Mouse (Mus musculus): Measurements from ENCODE around the gene Gss. TPM values are rescaled to one million over a fixed set of nuclear protein-coding genes. Genes with fewer than 3 reads are reported as not detected.
A peak's percentile ranks its signal among the peaks of the same experiment; 100 is the strongest.

Gss gene
- polyA plus RNA-seq, 1 experiment: 8.6 TPM

DNA sequence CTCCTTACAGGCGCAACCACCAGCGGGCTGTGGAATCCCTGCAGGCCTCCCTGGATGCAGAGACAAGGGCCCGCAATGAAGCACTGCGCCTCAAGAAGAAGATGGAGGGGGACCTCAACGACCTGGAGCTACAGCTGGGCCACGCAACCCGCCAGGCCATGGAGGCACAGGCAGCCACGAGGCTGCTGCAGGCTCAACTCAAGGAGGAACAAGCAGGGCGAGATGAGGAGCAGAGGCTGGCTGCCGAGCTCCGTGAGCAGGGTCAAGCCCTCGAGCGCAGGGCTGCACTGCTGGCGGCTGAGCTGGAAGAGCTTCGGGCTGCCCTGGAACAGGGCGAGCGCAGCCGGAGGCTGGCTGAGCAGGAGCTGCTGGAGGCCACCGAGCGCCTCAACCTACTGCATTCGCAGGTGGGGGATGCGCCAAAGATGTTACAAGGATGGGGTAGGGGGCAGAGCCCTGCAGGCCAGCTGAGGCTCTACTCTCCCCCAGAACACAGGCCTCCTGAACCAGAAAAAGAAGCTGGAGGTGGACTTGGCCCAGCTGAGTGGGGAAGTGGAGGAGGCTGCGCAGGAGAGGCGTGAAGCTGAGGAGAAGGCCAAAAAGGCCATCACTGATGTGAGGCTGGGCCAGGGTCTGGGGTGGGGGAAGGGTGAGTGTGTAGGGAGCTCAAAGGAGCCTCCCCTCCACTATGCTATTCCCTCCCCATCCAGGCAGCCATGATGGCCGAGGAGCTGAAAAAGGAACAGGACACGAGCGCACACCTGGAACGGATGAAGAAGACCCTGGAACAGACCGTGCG, 39.7 kb upstream of the Gss start:
- no peak overlapping the region for H3K4me3 ChIP-seq (replicated peaks)
- H3K27me3 ChIP-seq (ENCODE audit: control insufficient read depth): peaks cover 47% of the 10 kb centered on the region
- H3K9me3 ChIP-seq (ENCODE audit: control insufficient read depth, low read length): peaks cover 2% of the 10 kb centered on the region; the same call in 1 of the 2 replicates
- TF ChIP-seq TAL1 (IDR thresholded peaks at IDR 0.05; ENCODE audit: low read length): no peak
- no peak for TF ChIP-seq GATA1 (IDR thresholded peaks at IDR 0.05; ENCODE audit: low read length)
- peaks cover 24% of the 10 kb centered on the region for H3K4me1 ChIP-seq (ENCODE audit: control insufficient read depth)
- peaks cover 85% of the 10 kb centered on the region for H3K36me3 ChIP-seq (ENCODE audit: control insufficient read depth)

DNA sequence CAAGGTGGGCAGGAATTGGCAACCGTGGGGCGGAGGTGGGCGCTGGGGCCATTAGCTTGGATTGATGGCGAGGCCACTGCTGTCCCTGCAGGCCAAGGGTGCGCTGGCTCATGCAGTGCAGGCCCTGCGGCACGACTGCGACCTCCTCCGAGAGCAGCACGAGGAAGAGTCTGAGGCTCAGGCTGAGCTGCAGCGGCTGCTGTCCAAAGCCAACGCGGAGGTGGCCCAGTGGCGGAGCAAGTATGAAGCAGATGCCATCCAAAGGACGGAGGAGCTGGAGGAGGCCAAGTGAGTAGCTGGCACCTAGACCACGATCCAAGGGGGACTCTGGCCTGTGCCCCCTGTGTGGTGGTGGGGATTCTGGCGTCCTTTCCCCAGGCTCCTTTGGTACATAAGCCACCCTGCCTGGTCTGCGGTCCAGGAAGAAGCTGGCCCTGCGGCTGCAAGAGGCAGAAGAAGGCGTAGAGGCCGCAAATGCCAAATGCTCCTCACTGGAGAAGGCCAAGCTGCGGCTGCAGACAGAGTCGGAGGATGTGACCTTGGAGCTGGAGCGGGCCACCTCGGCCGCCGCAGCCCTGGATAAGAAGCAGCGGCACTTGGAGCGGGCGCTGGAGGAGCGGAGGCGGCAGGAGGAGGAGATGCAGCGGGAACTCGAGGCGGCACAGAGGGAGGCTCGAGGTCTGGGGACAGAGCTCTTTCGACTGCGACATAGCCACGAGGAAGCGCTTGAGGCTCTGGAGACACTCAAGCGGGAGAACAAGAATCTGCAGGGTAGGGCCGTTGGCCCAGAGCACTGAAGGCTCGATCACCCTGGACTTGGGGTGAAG, 38.2 kb upstream of the Gss start:
- Histone ChIP-seq H3K36me3 (ENCODE audit: control insufficient read depth) (peaks cover 74% of the 10 kb centered on the region), H3K4me1 (ENCODE audit: control insufficient read depth) (peaks cover 32% of the 10 kb centered on the region), H3K4me3 (replicated peaks) (no peak overlapping the region), H3K9me3 (ENCODE audit: control insufficient read depth, low read length) (peaks cover 2% of the 10 kb centered on the region; the same call in 1 of the 2 replicates), H3K27me3 (ENCODE audit: control insufficient read depth) (peaks cover 56% of the 10 kb centered on the region)
- TF ChIP-seq GATA1 (IDR thresholded peaks at IDR 0.05; ENCODE audit: low read length) (no peak), TAL1 (IDR thresholded peaks at IDR 0.05; ENCODE audit: low read length) (no peak)

DNA sequence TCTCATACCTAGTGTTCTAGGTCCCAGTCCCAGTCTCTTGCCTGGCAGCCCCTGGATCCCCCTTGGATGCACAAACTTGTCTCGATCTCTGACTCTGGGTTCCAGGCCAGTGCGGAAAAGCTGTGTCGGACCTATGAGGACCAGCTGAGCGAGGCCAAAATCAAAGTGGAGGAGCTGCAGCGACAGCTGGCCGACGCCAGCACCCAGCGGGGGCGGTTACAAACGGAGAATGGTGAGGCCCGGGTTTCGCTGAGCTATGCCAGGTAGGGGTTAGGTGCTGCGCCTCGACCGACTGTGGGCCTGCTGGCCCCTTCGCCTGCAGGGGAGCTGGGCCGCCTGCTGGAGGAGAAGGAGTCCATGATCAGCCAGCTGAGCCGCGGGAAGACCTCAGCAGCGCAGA, 37.5 kb upstream of the Gss start:
- peaks cover 2% of the 10 kb centered on the region; the same call in 1 of the 2 replicates for H3K9me3 ChIP-seq (ENCODE audit: control insufficient read depth, low read length)
- no peak overlapping the region for H3K4me3 ChIP-seq (replicated peaks)
- peaks cover 60% of the 10 kb centered on the region for H3K27me3 ChIP-seq (ENCODE audit: control insufficient read depth)
- H3K4me1 ChIP-seq (ENCODE audit: control insufficient read depth): peaks cover 36% of the 10 kb centered on the region
- TF ChIP-seq GATA1 (IDR thresholded peaks at IDR 0.05; ENCODE audit: low read length) (no peak), TAL1 (IDR thresholded peaks at IDR 0.05; ENCODE audit: low read length) (no peak)
- H3K36me3 ChIP-seq (ENCODE audit: control insufficient read depth): peaks cover 68% of the 10 kb centered on the region

DNA sequence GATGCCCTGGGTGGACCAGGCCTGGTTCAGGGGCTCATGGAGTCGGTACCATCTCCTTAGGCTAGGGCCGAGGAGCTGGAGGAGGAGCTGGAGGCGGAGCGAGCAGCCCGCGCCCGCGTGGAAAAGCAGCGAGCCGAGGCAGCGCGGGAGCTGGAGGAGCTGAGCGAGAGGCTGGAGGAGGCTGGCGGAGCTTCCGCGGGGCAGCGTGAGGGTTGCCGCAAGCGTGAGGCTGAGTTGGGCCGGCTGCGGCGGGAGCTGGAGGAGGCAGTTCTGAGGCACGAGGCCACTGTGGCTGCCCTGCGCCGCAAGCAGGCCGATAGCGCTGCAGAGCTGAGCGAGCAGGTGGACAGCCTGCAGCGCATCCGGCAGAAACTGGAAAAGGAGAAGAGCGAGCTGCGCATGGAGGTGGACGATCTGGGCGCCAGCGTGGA, 36.6 kb upstream of the Gss start:
- H3K27me3 ChIP-seq (ENCODE audit: control insufficient read depth): peaks cover 60% of the 10 kb centered on the region
- H3K9me3 ChIP-seq (ENCODE audit: control insufficient read depth, low read length): peaks cover 2% of the 10 kb centered on the region; the same call in 1 of the 2 replicates
- no peak for TF ChIP-seq TAL1 (IDR thresholded peaks at IDR 0.05; ENCODE audit: low read length)
- H3K4me1 ChIP-seq (ENCODE audit: control insufficient read depth): peaks cover 42% of the 10 kb centered on the region
- peak overlapping the region; percentile 55 for H3K4me3 ChIP-seq (replicated peaks)
- H3K36me3 ChIP-seq (ENCODE audit: control insufficient read depth): peaks cover 59% of the 10 kb centered on the region

DNA sequence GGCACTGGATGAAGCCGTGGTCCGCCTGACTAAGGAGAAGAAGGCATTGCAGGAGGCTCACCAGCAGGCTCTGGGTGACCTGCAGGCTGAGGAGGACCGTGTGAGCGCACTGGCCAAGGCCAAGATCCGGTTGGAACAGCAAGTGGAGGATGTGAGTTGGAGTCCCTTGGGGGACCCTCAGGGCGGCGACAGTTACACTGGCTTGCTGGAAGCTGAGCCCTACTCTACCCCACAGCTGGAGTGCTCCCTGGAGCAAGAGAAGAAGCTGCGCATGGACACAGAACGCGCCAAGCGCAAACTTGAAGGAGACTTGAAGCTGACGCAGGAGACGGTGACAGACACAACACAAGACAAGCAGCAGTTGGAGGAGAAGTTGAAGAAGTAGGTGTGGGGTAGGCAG, 35.9 kb upstream of the Gss start:
- H3K36me3 ChIP-seq (ENCODE audit: control insufficient read depth): peaks cover 56% of the 10 kb centered on the region
- H3K9me3 ChIP-seq (ENCODE audit: control insufficient read depth, low read length): peaks cover 2% of the 10 kb centered on the region; the same call in 1 of the 2 replicates
- peaks cover 49% of the 10 kb centered on the region for H3K4me1 ChIP-seq (ENCODE audit: control insufficient read depth)
- H3K27me3 ChIP-seq (ENCODE audit: control insufficient read depth): peaks cover 60% of the 10 kb centered on the region
- no peak for TF ChIP-seq TAL1 (IDR thresholded peaks at IDR 0.05; ENCODE audit: low read length)
- H3K4me3 ChIP-seq (replicated peaks): no peak overlapping the region

DNA sequence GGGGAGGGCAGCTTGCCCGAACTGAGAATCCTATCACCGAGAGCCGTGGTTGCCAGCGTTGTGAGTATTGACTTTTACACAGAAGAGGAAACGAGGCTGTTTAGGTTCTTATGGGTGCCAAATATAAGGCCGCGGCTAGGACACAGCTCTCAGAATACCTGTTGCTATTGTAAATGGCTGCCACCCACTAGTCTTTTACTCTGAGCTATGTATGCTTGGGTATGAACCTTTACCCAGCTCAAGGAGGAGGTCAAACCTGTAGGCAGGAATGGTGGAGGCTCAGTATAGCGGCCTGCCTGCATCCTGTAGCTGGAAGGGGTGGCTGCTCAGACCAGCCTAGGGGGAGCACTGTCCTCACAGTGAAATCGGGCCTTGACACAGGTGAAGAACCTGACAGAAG, 35.5 kb upstream of the Gss start:
- TF ChIP-seq TAL1 (IDR thresholded peaks at IDR 0.05; ENCODE audit: low read length): no peak
- no peak for TF ChIP-seq GATA1 (IDR thresholded peaks at IDR 0.05; ENCODE audit: low read length)
- Histone ChIP-seq H3K4me1 (ENCODE audit: control insufficient read depth) (peaks cover 53% of the 10 kb centered on the region), H3K27me3 (ENCODE audit: control insufficient read depth) (peaks cover 60% of the 10 kb centered on the region), H3K36me3 (ENCODE audit: control insufficient read depth) (peaks cover 56% of the 10 kb centered on the region), H3K9me3 (ENCODE audit: control insufficient read depth, low read length) (peaks cover 2% of the 10 kb centered on the region; the same call in 1 of the 2 replicates), H3K4me3 (replicated peaks) (no peak overlapping the region)

DNA sequence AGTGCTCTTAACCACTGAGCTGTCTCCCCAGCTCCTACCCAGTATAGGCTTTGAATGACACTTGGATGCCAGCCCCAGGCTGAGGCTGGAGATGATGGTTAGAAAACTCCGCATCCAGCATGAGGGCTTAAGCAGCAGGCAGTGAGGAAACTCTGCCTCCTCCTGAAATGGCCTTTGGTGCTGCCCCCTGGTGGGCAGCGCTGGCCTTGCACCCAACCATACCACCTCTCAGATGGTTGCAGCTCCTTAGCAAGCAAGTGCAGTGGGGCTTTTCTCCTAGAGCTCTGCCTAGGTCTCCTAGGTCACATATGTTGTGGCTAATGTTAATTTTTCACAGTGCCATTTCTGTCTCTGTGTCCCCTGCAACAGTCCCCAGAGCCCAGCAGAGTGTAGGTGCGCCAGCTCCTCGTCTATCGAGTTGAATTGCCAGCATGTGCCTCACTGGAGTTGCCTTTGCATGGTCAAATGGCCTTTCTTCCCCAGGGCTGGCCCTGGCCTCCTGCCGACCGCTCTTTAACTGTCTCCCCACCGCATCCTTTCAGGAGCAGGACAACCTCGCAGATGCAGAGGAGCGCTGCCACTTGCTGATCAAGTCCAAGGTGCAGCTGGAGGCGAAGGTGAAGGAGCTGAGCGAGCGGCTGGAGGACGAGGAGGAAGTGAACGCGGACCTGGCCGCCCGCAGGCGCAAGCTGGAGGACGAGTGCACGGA, 34.6 kb upstream of the Gss start:
- Histone ChIP-seq H3K36me3 (ENCODE audit: control insufficient read depth) (peaks cover 55% of the 10 kb centered on the region), H3K4me1 (ENCODE audit: control insufficient read depth) (peaks cover 63% of the 10 kb centered on the region), H3K27me3 (ENCODE audit: control insufficient read depth) (peaks cover 58% of the 10 kb centered on the region), H3K4me3 (replicated peaks) (no peak overlapping the region), H3K9me3 (ENCODE audit: control insufficient read depth, low read length) (peaks cover 2% of the 10 kb centered on the region; the same call in 1 of the 2 replicates)
- TF ChIP-seq GATA1 (IDR thresholded peaks at IDR 0.05; ENCODE audit: low read length) (no peak), TAL1 (IDR thresholded peaks at IDR 0.05; ENCODE audit: low read length) (no peak)

- TF ChIP-seq GATA1 (IDR thresholded peaks at IDR 0.05; ENCODE audit: low read length): no peak
- TF ChIP-seq TAL1 (IDR thresholded peaks at IDR 0.05; ENCODE audit: low read length): no peak
- Histone ChIP-seq H3K27me3 (ENCODE audit: control insufficient read depth) (peaks cover 53% of the 10 kb centered on the region), H3K9me3 (ENCODE audit: control insufficient read depth, low read length) (peaks cover 2% of the 10 kb centered on the region; the same call in 1 of the 2 replicates), H3K4me1 (ENCODE audit: control insufficient read depth) (peaks cover 69% of the 10 kb centered on the region), H3K36me3 (ENCODE audit: control insufficient read depth) (peaks cover 52% of the 10 kb centered on the region), H3K4me3 (replicated peaks) (no peak overlapping the region)
These were observed 33.7 kb upstream of the Gss start for GRCm38 (mm10) chr2:155626277-155626676.
